Mouse (Mus musculus) liver, postnatal 0 days (tissue): ENCODE results near the gene Vwa8.

Source experiments
- CTCF ChIP-seq: sonication (generic); IDR thresholded peaks from 2 replicates; pipeline ENCODE4 v1.5.1; 2016; ENCODE audit warnings: antibody characterized with exemption, low read depth
- EP300 ChIP-seq: IDR thresholded peaks from 2 replicates; pipeline ENCODE4 v1.6.1; 2016; ENCODE audit warnings: antibody characterized with exemption, low read depth, mild to moderate bottlenecking

GRCm38 (mm10) chr14:79065636-79066035 is 216.8 kb downstream of the Vwa8 start:
- TF ChIP-seq CTCF: no peak
- TF ChIP-seq EP300: no peak
